Mouse (Mus musculus) myocyte (in vitro differentiated cells): Measurements from ENCODE around the gene Crocc. TPM values are rescaled to one million over a fixed set of nuclear protein-coding genes. Genes with fewer than 3 reads are reported as not detected.

Experiments
- H3K27me3 ChIP-seq: one replicate; pipeline ENCODE4 v1.6.1; 2011; ENCODE audit not compliant: control insufficient read depth, insufficient read depth, insufficient read length
- H3K36me3 ChIP-seq: one replicate; pipeline ENCODE4 v1.6.1; 2011; ENCODE audit not compliant: control insufficient read depth, insufficient read depth
- H3K4me2 ChIP-seq: one replicate; pipeline ENCODE4 v1.6.1; 2011; ENCODE audit warnings: low read depth, control low read depth
- H3K4me3 ChIP-seq: one replicate; pipeline ENCODE4 v1.5.1; 2011; ENCODE audit warnings: mild to moderate bottlenecking, control low read depth, moderate library complexity
- H3K79me2 ChIP-seq: one replicate; pipeline ENCODE4 v1.6.1; 2011; ENCODE audit not compliant: control insufficient read depth, insufficient read depth
- H3ac ChIP-seq: one replicate; pipeline ENCODE4 v1.6.1; 2011; ENCODE audit not compliant: control insufficient read depth, insufficient read length
- CEBPB ChIP-seq: IDR thresholded peaks from 2 replicates; pipeline ENCODE4 v1.6.1; 2011; ENCODE audit warnings: mild to moderate bottlenecking, moderate library complexity; ENCODE audit not compliant: poor library complexity, insufficient read depth, severe bottlenecking
- E2F4 ChIP-seq: IDR thresholded peaks from one replicate; pipeline ENCODE4 v1.6.1; 2011; ENCODE audit warnings: mild to moderate bottlenecking, control low read depth, moderate library complexity; ENCODE audit not compliant: insufficient read depth
- MAX ChIP-seq: IDR thresholded peaks from one replicate; pipeline ENCODE4 v1.6.1; 2011; ENCODE audit warnings: low read depth, mild to moderate bottlenecking, control low read depth
- MYOD1 ChIP-seq, 3 experiments: IDR thresholded peaks; one replicate each; pipeline ENCODE4 v1.6.1; 2011; ENCODE audit warnings: control low read depth in 2 of 3, low read depth in 2 of 3, mild to moderate bottlenecking in 2 of 3, moderate library complexity in 1 of 3; ENCODE audit not compliant: insufficient read length in 2 of 3, control insufficient read depth in 1 of 3
- MYOG ChIP-seq, 3 experiments: IDR thresholded peaks; one replicate each; pipeline ENCODE4 v1.6.1; 2011; ENCODE audit warnings: control low read depth in 2 of 3, low read depth in 2 of 3, mild to moderate bottlenecking in 2 of 3; ENCODE audit not compliant: insufficient read length in 2 of 3, control insufficient read depth in 1 of 3, insufficient read depth in 1 of 3
- POLR2A ChIP-seq: IDR thresholded peaks from one replicate; pipeline ENCODE4 v1.6.1; 2011; ENCODE audit warnings: low read depth, mild to moderate bottlenecking, control low read depth, moderate library complexity; ENCODE audit not compliant: insufficient read length
- POLR2AphosphoS2 ChIP-seq: IDR thresholded peaks from one replicate; pipeline ENCODE4 v1.6.1; 2011; ENCODE audit warnings: low read depth, control low read depth; ENCODE audit not compliant: insufficient read length
- REST ChIP-seq: IDR thresholded peaks from one replicate; pipeline ENCODE4 v1.6.1; 2011; ENCODE audit warnings: mild to moderate bottlenecking, control low read depth, moderate library complexity; ENCODE audit not compliant: insufficient read depth, insufficient read length
- SRF ChIP-seq: IDR thresholded peaks from one replicate; pipeline ENCODE4 v1.6.1; 2011; ENCODE audit warnings: low read depth; ENCODE audit not compliant: control insufficient read depth, insufficient read length
- TCF12 ChIP-seq: IDR thresholded peaks from one replicate; pipeline ENCODE4 v1.6.1; 2011; ENCODE audit warnings: mild to moderate bottlenecking, control low read depth; ENCODE audit not compliant: poor library complexity, insufficient read depth, severe bottlenecking
- TCF3 ChIP-seq: IDR thresholded peaks from one replicate; pipeline ENCODE4 v1.6.1; 2011; ENCODE audit warnings: low read depth, control low read depth; ENCODE audit not compliant: insufficient read length
- USF1 ChIP-seq: IDR thresholded peaks from one replicate; pipeline ENCODE4 v1.6.1; 2011; ENCODE audit warnings: low read depth, mild to moderate bottlenecking, control low read depth, moderate library complexity
- polyA plus RNA-seq: library from polyadenylated mRNA; unstranded; fragments of >200 nt; fragmentation: generic; extraction: Trizol; gene quantifications from one replicate; pipeline ENCODE4 v1.2.1, GENCODE M21; 2012; ENCODE audit warnings: missing spikeins

Gene Crocc
- polyA plus RNA-seq, 1 experiment, result 3.9 TPM

GRCm38 (mm10) chr4:141033606-141034549 is 26.5 kb downstream of the Crocc start:
- H3K79me2 ChIP-seq, result no peaks in the 10 kb centered on the region
- H3K27me3 ChIP-seq, result no peaks in the 10 kb centered on the region
- H3ac ChIP-seq, result no peak overlapping the region
- H3K36me3 ChIP-seq, result no peaks in the 10 kb centered on the region
- no peak for TF ChIP-seq CEBPB
- no peak for TF ChIP-seq TCF12
- TF ChIP-seq MYOD1 (IDR thresholded peaks at IDR 0.05; ENCODE audit: control insufficient read depth in 1 of 3, insufficient read length in 2 of 3, low read depth in 2 of 3), result peak in 2 of 3 experiments; percentile 62 to 66
- no peak for TF ChIP-seq SRF
- peak in 1 of 3 experiments; percentile 18 for TF ChIP-seq MYOG (IDR thresholded peaks at IDR 0.05; ENCODE audit: control insufficient read depth in 1 of 3, insufficient read depth in 1 of 3, insufficient read length in 2 of 3, low read depth in 2 of 3)
- no peak for TF ChIP-seq E2F4
- no peak for TF ChIP-seq USF1
- TF ChIP-seq POLR2AphosphoS2, result no peak
- TF ChIP-seq TCF3, result no peak
- no peak for TF ChIP-seq REST
- no peak for TF ChIP-seq MAX
- no peak for TF ChIP-seq POLR2A
- no peak overlapping the region for H3K4me2 ChIP-seq
- H3K4me3 ChIP-seq, result no peak overlapping the region

- H3K4me3 ChIP-seq, result no peak overlapping the region
- TF ChIP-seq CEBPB (no peak), TCF3 (no peak), TCF12 (no peak), MYOD1 (IDR thresholded peaks at IDR 0.05; ENCODE audit: control insufficient read depth in 1 of 3, insufficient read length in 2 of 3, low read depth in 2 of 3) (no peak), POLR2A (no peak), E2F4 (no peak), USF1 (no peak), POLR2AphosphoS2 (no peak), MAX (no peak), SRF (no peak), MYOG (IDR thresholded peaks at IDR 0.05; ENCODE audit: control insufficient read depth in 1 of 3, insufficient read depth in 1 of 3, insufficient read length in 2 of 3, low read depth in 2 of 3) (no peak), REST (no peak)
- H3K36me3 ChIP-seq, result no peaks in the 10 kb centered on the region
- H3K27me3 ChIP-seq, result no peaks in the 10 kb centered on the region
- H3K79me2 ChIP-seq, result no peaks in the 10 kb centered on the region
- no peak overlapping the region for H3K4me2 ChIP-seq
- H3ac ChIP-seq, result no peak overlapping the region
These were observed 28.6 kb downstream of the Crocc start for GRCm38 (mm10) chr4:141031733-141032132.

GRCm38 (mm10) chr4:141030541-141031206 is 29.7 kb downstream of the Crocc start:
- Histone ChIP-seq H3ac (no peak overlapping the region), H3K4me2 (no peak overlapping the region), H3K4me3 (no peak overlapping the region), H3K27me3 (no peaks in the 10 kb centered on the region), H3K79me2 (no peaks in the 10 kb centered on the region), H3K36me3 (no peaks in the 10 kb centered on the region)
- no peak for TF ChIP-seq MYOG (IDR thresholded peaks at IDR 0.05; ENCODE audit: control insufficient read depth in 1 of 3, insufficient read depth in 1 of 3, insufficient read length in 2 of 3, low read depth in 2 of 3)
- no peak for TF ChIP-seq TCF12
- TF ChIP-seq MYOD1 (IDR thresholded peaks at IDR 0.05; ENCODE audit: control insufficient read depth in 1 of 3, insufficient read length in 2 of 3, low read depth in 2 of 3), result peak in 2 of 3 experiments; percentile 16 to 35

- no peaks in the 10 kb centered on the region for H3K36me3 ChIP-seq
- TF ChIP-seq CEBPB (no peak), REST (no peak), E2F4 (no peak), TCF3 (no peak), POLR2AphosphoS2 (no peak), MYOG (IDR thresholded peaks at IDR 0.05; ENCODE audit: control insufficient read depth in 1 of 3, insufficient read depth in 1 of 3, insufficient read length in 2 of 3, low read depth in 2 of 3) (no peak), TCF12 (no peak), MAX (no peak), MYOD1 (IDR thresholded peaks at IDR 0.05; ENCODE audit: control insufficient read depth in 1 of 3, insufficient read length in 2 of 3, low read depth in 2 of 3) (no peak), USF1 (no peak), POLR2A (no peak), SRF (no peak)
- no peaks in the 10 kb centered on the region for H3K79me2 ChIP-seq
- no peaks in the 10 kb centered on the region for H3K27me3 ChIP-seq
- H3K4me2 ChIP-seq, result no peak overlapping the region
- no peak overlapping the region for H3ac ChIP-seq
- no peak overlapping the region for H3K4me3 ChIP-seq
These were observed 35.4 kb downstream of the Crocc start for GRCm38 (mm10) chr4:141024992-141025391.
